Mouse (Mus musculus) spleen, postnatal 0 days (tissue): ENCODE data around the gene Fetub. TPM values are rescaled to one million over a fixed set of nuclear protein-coding genes. Genes with fewer than 3 reads are reported as not detected.

Source experiments
- polyA plus RNA-seq: library from polyadenylated mRNA; unstranded; fragments of >200 nt; fragmentation: Nextera tagmentation; extraction: Ambion mirVana; gene quantifications from 2 replicates; pipeline ENCODE4 v1.2.1, GENCODE M21; 2015

Fetub gene
- 0.11 and 0.28 TPM in 2 replicates for polyA plus RNA-seq

DNA sequence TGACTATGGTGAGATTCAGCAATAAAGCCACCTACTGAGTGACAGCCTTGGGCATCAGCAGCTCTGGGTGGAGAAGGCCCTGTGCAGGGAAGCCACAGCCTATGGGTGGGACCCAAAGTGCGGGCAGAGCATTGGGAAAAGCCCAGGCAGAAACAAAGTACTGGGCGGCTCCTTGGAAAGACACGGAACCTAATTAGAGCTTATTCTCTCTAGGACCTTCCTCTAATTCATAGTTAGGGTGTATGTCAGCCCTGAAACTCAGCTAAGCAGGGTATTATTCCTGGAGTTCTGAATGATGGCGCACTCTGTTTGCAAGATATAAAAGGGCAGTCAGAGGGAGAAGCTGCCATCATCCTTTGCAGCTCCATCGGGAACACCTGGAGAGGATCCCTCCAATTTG lies at the start of gene Fetub:
Fetub (plus strand) TSS at position 301 of the 400 bp plus-strand sequence.

DNA sequence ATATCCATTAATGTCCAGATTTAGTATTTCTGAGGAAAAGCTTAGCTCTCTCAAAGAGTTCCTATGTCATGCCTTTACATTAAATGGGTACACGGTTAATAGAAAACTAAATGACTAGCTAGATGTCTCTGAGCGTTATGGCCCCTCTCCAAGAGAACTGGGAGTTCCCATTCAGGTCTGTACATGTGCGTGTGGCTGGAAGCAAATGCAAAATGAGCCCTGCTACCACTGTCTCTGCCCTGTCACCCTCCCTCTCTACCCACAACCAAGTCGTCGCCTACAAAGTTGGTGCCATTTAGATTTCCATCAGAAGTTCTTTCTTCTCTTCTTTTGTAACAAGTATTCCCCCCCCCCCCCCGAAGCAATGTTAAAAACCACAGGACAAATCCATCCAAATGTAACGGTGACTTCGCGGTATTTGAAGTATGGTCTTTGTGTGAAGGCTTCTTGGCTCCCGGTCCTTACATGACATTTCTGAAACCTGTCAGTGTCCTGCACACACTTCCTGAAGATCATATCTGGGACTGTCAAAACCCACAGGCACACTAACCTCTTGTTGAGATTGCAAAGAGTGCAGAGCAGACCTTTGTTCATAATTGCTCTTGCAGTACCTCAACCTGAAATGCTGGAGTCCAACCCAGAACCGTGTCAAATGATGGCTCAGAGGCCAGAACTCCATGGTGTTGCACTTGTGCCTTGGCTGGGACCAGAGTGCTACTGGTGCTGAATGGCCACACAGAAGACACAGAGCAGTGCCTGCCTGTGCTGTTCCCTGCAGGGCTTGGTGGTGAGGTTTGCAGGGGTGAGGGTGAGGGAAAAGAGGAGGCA lies 27.2 kb upstream of the Fetub start, which contains the start of gene Ahsg:
Ahsg (plus strand) TSS at position 595 of the 828 bp plus-strand sequence.

DNA sequence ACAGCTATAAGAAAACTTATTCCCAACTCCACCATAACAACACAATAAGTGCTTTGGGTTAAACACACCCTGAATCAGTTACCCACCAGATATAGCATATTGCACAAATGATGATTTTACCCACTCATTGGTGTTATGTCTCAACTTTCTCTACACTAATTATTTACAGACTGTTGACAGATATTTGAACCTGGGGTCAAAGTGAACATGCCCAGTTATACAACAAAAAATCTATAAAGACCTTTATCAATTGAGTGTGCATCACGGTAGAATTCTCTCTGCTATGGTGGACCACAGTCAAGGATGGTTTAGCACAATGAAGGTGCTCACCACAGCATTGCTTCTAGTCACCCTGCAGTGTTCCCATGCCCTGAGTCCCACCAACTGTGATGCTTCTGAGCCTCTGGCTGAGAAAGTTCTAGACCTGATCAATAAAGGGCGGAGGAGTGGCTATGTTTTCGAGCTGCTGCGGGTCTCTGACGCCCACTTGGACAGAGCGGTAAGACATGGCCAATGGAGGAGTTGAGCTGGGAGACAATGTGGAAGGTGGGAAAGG lies 32.8 kb downstream of the Fetub start, which contains the start of gene Hrg:
Hrg (plus strand) TSS at position 233 of the 556 bp plus-strand sequence.

Other genes with a start within 250 kb of the Fetub start
- gene Crygs, start 106.8 kb upstream of the Fetub start, polyA plus RNA-seq, result 0.23 TPM in 1 of 2 replicates, not detected in the other
- 23.6 and 27.4 TPM in 2 replicates for gene Tbccd1, start 60.7 kb upstream of the Fetub start, polyA plus RNA-seq
- 53.3 and 57.6 TPM in 2 replicates for gene Dnajb11, start 60.5 kb upstream of the Fetub start, polyA plus RNA-seq
- gene Ahsg, start 27.1 kb upstream of the Fetub start, polyA plus RNA-seq, result 4.1 and 9.5 TPM in 2 replicates
- 0.22 TPM in 1 of 2 replicates, not detected in the other for gene Hrg, start 32.7 kb downstream of the Fetub start, polyA plus RNA-seq
- 0.11 and 0.12 TPM in 2 replicates for gene Kng2, start 111.1 kb downstream of the Fetub start, polyA plus RNA-seq
- 0.85 and 2.4 TPM in 2 replicates for gene Kng1, start 139.5 kb downstream of the Fetub start, polyA plus RNA-seq
- gene Eif4a2, start 189.1 kb downstream of the Fetub start, polyA plus RNA-seq, result 75.6 and 87.7 TPM in 2 replicates
- gene Rfc4, start 209.4 kb downstream of the Fetub start, polyA plus RNA-seq, result 147 and 190 TPM in 2 replicates
- gene Adipoq, start 228.2 kb downstream of the Fetub start, polyA plus RNA-seq, result not detected in 2 replicates